Mouse (Mus musculus): ENCODE results near the gene Phc2. TPM values are rescaled to one million over a fixed set of nuclear protein-coding genes. Genes with fewer than 3 reads are reported as not detected.

Gene Phc2
- total RNA-seq, 1 experiment, result 29.8 TPM

- in situ Hi-C loops (cut with MboI; ENCODE audit: low sequenced_read_pairs in 2 of 2, unreplicated experiment in 2 of 2), result no loop called here
- H3K4me3 ChIP-seq (ENCODE audit: insufficient read depth in 1 of 2, low read depth in 1 of 2, low read length in 2 of 2, poor library complexity in 1 of 2, severe bottlenecking in 1 of 2), result no peak overlapping the region
- DNase-seq (ENCODE audit: low read depth, low spot score), result no peak
- no peaks in the 10 kb centered on the region for H3K36me3 ChIP-seq (ENCODE audit: control insufficient read depth, insufficient read depth, low read length, poor library complexity, severe bottlenecking)
- H3K9me3 ChIP-seq (ENCODE audit: control insufficient read depth, insufficient read depth, low read depth, low read length), result no peaks in the 10 kb centered on the region
- peaks cover 0 to 5% of the 10 kb centered on the region in 2 experiments; a peak in 1 of 4 replicates for H3K4me1 ChIP-seq (ENCODE audit: control insufficient read depth in 2 of 2, insufficient read depth in 2 of 2, low read length in 2 of 2, poor library complexity in 1 of 2)
- no peak overlapping the region for H3K27ac ChIP-seq (ENCODE audit: insufficient read depth, low read depth, low read length, poor library complexity, severe bottlenecking)
- H3K9ac ChIP-seq (ENCODE audit: insufficient read depth, low read depth, low read length, poor library complexity, severe bottlenecking), result no peak overlapping the region
- TF ChIP-seq ZNF384 (IDR thresholded peaks at IDR 0.05; ENCODE audit: low read depth, low read length) (no peak), ZC3H11A (IDR thresholded peaks at IDR 0.05; ENCODE audit: borderline replicate concordance, low read depth, low read length) (no peak), CHD2 (IDR thresholded peaks at IDR 0.05; ENCODE audit: low read depth, low read length) (no peak), MAFK (IDR thresholded peaks at IDR 0.05; ENCODE audit: insufficient read depth, low read depth, low read length) (no peak), HCFC1 (IDR thresholded peaks at IDR 0.05; ENCODE audit: borderline replicate concordance, insufficient read depth, low read length) (no peak)
These were observed 147.4 kb downstream of the Phc2 start for GRCm38 (mm10) chr4:128801675-128802465.

Other genes starting within 250 kb of the Phc2 start
- gene Zscan20, start 44.6 kb upstream of the Phc2 start, total RNA-seq (2012; rRNA removed), result 9.0 and 14.2 TPM in 2 replicates
- gene Tlr12, start 36.1 kb upstream of the Phc2 start, total RNA-seq (2012; rRNA removed), result not detected in 2 replicates
- 0.09 and 0.11 TPM in 2 replicates for gene A3galt2, start 100.7 kb downstream of the Phc2 start, total RNA-seq (2012; rRNA removed)
- 1.5 and 1.9 TPM in 2 replicates for gene Zfp362, start 151.3 kb downstream of the Phc2 start, total RNA-seq (2012; rRNA removed)
- gene Trim62, start 228.9 kb downstream of the Phc2 start, total RNA-seq (2012; rRNA removed), result 0.54 and 0.69 TPM in 2 replicates

Measured in ES-E14 (cell line).